Comparison of ENCODE assay signal across 7 mouse cellular contexts in genomic region chr8:12477449-12478401, GRCm38 (mm10).
DNase-seq lines count a peak whose midpoint lies in the region; ATAC-seq and TF ChIP-seq lines count a peak whose summit lies in the region.

No protein-coding gene starts in this region.

- H3K4me2 ChIP-seq in lung, postnatal 0 days (replicated peaks; ENCODE audit: low read depth, low read length): peak overlapping the region; percentile 38
- H3K4me2 ChIP-seq in stomach, embryonic 16.5 days (ENCODE audit: low read depth, low read length): peak overlapping the region; percentile 46

- no peaks in the 10 kb centered on the region; the same call in 1 of the 2 replicates for H3K4me1 ChIP-seq in lung, postnatal 0 days (ENCODE audit: insufficient read depth, low read depth, low read length)
- H3K4me1 ChIP-seq in embryonic fibroblast, embryonic 13.5 days (ENCODE audit: control insufficient read depth, insufficient read depth, low read length): no peaks in the 10 kb centered on the region
- peaks cover 13% of the 10 kb centered on the region for H3K4me1 ChIP-seq in limb, embryonic 10.5 days
- H3K4me1 ChIP-seq in stomach, embryonic 16.5 days (ENCODE audit: control insufficient read depth, insufficient read depth, low read length): 0 out of 2 replicates have a peak, but pooled peaks cover 4% of the 10 kb centered on the region

- no peak overlapping the region for H3K9ac ChIP-seq in lung, postnatal 0 days (replicated peaks; ENCODE audit: low read depth)
- no peak overlapping the region for H3K9ac ChIP-seq in stomach, embryonic 16.5 days (ENCODE audit: low read length)

- 9% methylated on average over 39 of the region's 39 CpGs for WGBS in lung, postnatal 0 days
- WGBS in limb, embryonic 10.5 days: 9% methylated on average over 39 of the region's 39 CpGs
- 9% methylated on average over 39 of the region's 39 CpGs for WGBS in stomach, embryonic 16.5 days

- TF ChIP-seq CTCF in lung, postnatal 0 days (IDR thresholded peaks at IDR 0.05): no peak
- TF ChIP-seq CTCF in embryonic fibroblast, embryonic 13.5 days (IDR thresholded peaks at IDR 0.05; ENCODE audit: borderline replicate concordance, insufficient read depth, low read length): no peak

- no peak for TF ChIP-seq EP300 in lung, postnatal 0 days (IDR thresholded peaks at IDR 0.05)

- H3K4me3 ChIP-seq in lung, postnatal 0 days (ENCODE audit: low read depth, low read length): peak overlapping the region; percentile 11; the same call in 1 of the 2 replicates
- H3K4me3 ChIP-seq in embryonic fibroblast, embryonic 13.5 days (ENCODE audit: insufficient read depth, low read length): peak overlapping the region; percentile 4; the same call in 1 of the 2 replicates
- H3K4me3 ChIP-seq in limb, embryonic 10.5 days: peak overlapping the region; percentile 47
- peak overlapping the region; percentile 29 for H3K4me3 ChIP-seq in stomach, embryonic 16.5 days (replicated peaks; ENCODE audit: low read length)

- H3K36me3 ChIP-seq in lung, postnatal 0 days (ENCODE audit: insufficient read depth, low read length): no peaks in the 10 kb centered on the region
- H3K36me3 ChIP-seq in limb, embryonic 10.5 days: no peaks in the 10 kb centered on the region
- no peaks in the 10 kb centered on the region for H3K36me3 ChIP-seq in stomach, embryonic 16.5 days (ENCODE audit: control insufficient read depth, insufficient read depth, low read length)

- peaks cover 24% of the 10 kb centered on the region for H3K27me3 ChIP-seq in lung, postnatal 0 days (replicated peaks; ENCODE audit: insufficient read depth, low read length)
- peaks cover 86% of the 10 kb centered on the region for H3K27me3 ChIP-seq in limb, embryonic 10.5 days (ENCODE audit: low read depth, poor library complexity, severe bottlenecking)
- H3K27me3 ChIP-seq in stomach, embryonic 16.5 days (ENCODE audit: control insufficient read depth, insufficient read depth, low read length): peaks cover 51% of the 10 kb centered on the region

- TF ChIP-seq POLR2A in embryonic fibroblast, embryonic 13.5 days (IDR thresholded peaks at IDR 0.05; ENCODE audit: low read depth, low read length): no peak

- ATAC-seq in lung, postnatal 0 days: no peak
- no peak for ATAC-seq in stomach, embryonic 16.5 days (ENCODE audit: insufficient read depth, low FRiP score)

- no peaks in the 10 kb centered on the region for H3K9me3 ChIP-seq in lung, postnatal 0 days (ENCODE audit: low read length)
- H3K9me3 ChIP-seq in limb, embryonic 10.5 days (replicated peaks): no peaks in the 10 kb centered on the region
- H3K9me3 ChIP-seq in stomach, embryonic 16.5 days (replicated peaks; ENCODE audit: control insufficient read depth, low read length): no peaks in the 10 kb centered on the region

- no peak overlapping the region for H3K27ac ChIP-seq in lung, postnatal 0 days (ENCODE audit: low read length)
- H3K27ac ChIP-seq in embryonic fibroblast, embryonic 13.5 days (ENCODE audit: insufficient read depth, low read length): no peak overlapping the region
- H3K27ac ChIP-seq in limb, embryonic 10.5 days: no peak overlapping the region
- no peak overlapping the region for H3K27ac ChIP-seq in stomach, embryonic 16.5 days (ENCODE audit: low read length)

- no peak for DNase-seq in lung, postnatal 0 days (ENCODE audit: low spot score)
- DNase-seq in lung, postnatal 10 days: no peak
- DNase-seq in limb, embryonic 10.5 days (ENCODE audit: low spot score): no peak
- no peak for DNase-seq in natural killer cell, adult 2 months (ENCODE audit: low spot score in 2 of 2)
- no peak for DNase-seq in yolk sac, embryonic 10.5 days (ENCODE audit: low spot score)
